Mouse (Mus musculus) cerebellum, adult 11 months (tissue): Measurements from ENCODE around the gene Elmod3.

Experiments
- DNase-seq: peaks from one replicate; pipeline ENCODE4 v3.0.0; 2022

Elmod3 gene

DNA sequence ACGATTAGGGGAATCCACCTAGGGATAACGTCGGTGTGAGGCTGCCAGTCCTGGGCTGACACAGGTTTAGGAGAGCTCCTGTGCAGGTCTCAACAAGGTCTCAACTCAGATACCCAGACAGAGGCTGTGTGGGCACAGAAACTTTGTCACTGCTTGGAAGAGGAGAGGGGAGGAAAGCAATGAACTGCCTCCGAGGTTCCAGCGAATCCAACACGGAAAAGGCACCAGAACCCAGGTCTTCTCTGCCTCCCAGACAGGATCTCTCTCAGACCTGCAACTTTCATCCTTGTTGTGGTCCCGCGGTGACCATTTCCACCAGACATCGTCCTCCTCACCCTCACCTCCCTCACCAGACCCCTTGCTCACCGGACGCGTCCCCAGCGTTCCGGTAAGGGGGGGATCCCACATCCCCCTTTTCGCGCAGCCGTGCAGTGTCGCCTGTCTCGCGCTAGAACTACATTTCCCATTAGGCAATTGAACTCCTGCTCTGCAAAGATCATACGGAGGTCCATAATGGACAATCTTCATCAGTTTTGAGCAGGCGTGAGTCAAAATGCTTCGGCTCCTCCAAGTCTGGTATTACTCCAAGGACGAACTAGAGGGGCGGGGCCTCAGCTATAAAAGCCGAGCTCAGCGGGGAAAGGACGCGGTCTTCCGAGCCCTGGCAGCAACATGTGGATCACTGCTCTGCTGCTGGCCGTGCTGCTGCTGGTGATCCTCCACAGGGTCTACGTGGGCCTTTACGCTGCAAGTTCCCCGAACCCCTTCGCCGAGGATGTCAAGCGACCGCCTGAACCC, at the start of gene Elmod3, which contains the start of gene Retsat:
Gene Elmod3, minus strand, starts transcription at position 458 of the 798 bp plus-strand sequence.
Gene Retsat, plus strand, starts transcription at position 520 of the 798 bp plus-strand sequence.
- peak; percentile 81 for DNase-seq

GRCm38 (mm10) chr6:72647383-72647820, 49.2 kb upstream of the Elmod3 start:
- DNase-seq, result peak; percentile 26

DNA sequence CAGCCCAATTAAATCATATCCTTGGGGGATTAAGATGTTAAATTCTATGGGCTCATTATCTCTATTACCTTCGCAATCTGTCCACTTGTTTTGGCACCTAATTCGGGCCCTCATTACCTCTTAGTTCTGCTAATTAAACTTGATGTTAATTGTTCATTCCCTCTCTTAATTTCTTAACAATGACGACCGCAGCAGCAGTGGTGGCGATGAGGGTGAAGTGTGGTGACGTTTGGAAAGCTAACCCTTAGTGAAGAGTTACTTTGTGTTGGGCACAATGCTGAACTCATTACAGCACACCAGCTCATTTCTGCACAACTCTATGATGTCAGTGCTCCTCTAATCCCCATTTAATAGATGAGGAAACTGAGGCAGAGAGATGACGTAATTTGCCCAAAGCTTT, 47.2 kb upstream of the Elmod3 start:
- no peak for DNase-seq

GRCm38 (mm10) chr6:72644576-72644975, 46.4 kb upstream of the Elmod3 start:
- no peak for DNase-seq

DNA sequence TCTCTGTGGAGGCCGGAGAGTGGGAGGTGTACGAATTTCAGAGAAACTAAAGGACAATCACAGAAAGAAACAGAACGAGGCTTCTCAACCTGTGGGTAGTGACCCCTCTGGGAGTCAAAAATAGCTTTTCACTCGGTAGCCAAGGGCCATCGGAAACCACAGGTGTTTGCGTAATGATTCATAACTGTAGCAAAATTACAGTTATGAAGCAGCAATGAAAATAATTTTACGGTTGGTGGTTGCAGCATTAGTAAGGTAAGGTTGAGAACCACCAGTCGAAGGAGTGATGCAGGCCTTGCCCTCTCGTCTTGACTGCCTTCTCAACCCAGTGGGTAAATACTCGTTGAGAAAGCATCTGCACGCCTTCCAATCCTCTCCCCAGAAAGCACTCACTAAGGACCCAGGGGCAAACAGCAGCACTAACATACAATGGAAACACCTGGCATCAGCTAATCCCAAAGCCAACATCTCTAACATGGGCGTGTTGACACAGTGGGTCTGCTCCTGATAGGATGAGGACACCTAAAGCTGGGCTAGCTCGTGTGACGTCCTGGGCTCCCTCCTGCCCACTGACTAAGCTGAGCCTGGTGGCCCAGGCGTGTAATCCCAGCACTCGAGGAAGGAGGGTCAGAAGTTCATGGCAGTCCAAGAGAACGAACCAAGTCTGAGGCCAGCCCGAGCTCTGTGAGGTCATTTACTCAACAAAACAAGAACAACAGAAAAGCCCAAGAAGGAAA, 43.2 kb upstream of the Elmod3 start:
- no peak for DNase-seq

DNA sequence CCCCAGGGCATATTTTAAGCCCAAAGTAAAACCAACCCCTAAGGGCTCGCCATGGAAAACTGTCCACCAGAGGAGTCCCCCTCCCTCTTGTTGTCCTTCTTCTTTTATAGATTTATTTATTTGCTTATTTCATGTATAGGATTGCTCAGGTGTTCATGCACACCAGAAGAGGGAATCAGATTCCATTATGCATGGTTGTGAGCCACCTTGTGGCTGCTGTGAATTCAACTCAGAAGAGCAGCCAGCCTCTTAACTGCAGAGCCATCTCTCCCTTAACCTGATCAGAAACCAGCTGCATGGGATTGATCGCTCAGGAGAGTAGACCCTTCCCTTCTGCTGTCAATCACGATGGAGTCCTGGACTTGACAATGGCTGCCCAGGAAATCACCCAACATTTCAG, 38.7 kb upstream of the Elmod3 start:
- no peak for DNase-seq

- no peak for DNase-seq
Observed at GRCm38 (mm10) chr6:72635760-72636431, 37.7 kb upstream of the Elmod3 start.

- DNase-seq, result no peak
Observed at GRCm38 (mm10) chr6:72634311-72634710, 36.1 kb upstream of the Elmod3 start.

DNA sequence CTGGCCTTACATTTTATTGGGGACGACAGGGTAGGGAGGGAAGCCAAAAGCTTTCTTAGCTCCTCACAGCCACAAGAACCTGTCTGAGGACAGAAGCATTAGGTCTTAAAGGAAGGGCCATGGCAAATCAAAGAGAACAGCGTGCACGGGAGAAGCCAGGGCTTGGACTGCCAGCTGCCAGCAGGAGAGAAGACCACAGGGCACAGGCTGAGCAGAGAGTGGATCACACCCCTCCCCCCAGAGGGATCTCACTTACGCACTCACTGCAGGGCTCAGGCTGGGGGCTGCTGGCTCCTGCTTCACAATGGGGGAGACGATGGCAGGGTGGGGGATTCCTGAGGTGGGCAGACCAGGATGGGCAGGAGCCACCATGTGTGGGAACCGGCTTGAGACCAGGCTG, 33.5 kb upstream of the Elmod3 start:
- no peak for DNase-seq

DNA sequence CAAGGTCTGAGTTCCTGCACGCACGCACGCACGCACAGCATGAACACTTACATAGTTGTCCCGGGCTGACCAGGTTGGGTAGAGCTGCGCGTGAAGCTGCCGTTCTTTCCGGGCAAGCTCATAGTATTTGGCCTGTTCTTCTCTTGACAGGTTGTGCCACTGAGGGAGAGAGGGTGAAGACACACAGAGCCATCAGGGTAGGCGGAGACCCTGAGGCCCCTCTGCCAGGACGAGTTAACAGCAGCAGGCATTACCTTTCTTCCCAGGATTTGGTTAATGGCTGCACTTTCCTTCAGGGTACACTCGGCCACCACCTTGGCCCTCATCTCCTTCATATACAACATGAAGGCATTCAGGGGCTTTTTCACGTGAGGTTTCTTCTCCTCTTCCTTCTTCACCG, 32.7 kb upstream of the Elmod3 start:
- DNase-seq, result no peak

GRCm38 (mm10) chr6:72630370-72630769, 32.2 kb upstream of the Elmod3 start:
- DNase-seq, result no peak

GRCm38 (mm10) chr6:72627276-72627675, 29.1 kb upstream of the Elmod3 start:
- no peak for DNase-seq

- DNase-seq, result no peak
Observed at GRCm38 (mm10) chr6:72626391-72626790, 28.2 kb upstream of the Elmod3 start.

DNA sequence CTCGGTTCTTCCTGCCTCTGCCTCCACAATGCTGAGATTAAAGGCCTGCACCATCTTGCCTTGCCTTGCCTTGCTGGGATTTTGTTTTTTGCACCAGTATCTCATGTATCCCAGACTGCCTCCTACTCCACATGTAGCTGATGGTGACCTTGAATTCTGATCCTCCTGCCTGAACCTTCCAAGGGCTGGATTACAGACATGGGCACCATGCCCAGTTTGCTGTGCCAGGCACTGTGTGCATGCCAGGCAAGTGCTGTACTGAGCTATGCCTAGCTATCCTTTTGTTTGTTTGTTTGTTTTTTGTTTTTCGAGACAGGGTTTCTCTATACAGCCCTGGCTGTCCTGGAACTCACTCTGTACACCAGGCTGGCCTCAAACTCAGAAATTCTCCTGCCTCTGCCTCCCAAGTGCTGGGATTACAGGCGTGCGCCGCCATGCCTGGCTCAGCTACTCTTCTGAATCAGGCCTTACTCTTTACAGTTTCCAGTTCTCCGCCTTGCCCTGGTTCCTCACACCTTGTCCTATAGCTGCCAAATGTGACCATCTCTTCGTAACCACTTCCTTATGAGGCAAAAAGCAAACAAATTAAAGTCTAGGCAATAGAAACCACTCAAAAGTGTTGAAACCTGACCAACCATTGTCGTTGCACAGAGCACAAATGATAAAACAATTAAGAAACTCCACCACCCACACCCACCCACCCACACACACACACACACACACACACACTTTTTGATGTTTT, 25.6 kb upstream of the Elmod3 start:
- no peak for DNase-seq

DNA sequence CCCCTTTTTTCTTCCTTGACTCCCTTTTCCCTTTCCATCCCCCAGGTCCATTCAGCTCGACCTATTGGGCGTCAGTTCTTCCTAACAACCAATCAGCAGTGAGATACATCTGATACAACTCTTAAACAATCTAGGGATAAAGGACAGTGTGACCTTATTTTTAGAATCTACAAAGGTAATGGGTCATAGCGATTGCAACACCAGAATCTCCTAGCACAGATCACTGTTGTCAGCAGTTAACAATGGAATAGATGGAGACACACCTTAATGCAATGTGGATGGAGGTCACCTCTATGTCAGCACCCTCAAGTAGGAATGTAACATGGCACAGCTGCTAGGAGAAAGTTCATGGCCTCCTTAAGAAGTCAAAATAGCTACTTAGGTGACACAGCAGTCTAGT, 24.7 kb upstream of the Elmod3 start:
- no peak for DNase-seq

- no peak for DNase-seq
Observed at GRCm38 (mm10) chr6:72620920-72621319, 22.7 kb upstream of the Elmod3 start.

DNA sequence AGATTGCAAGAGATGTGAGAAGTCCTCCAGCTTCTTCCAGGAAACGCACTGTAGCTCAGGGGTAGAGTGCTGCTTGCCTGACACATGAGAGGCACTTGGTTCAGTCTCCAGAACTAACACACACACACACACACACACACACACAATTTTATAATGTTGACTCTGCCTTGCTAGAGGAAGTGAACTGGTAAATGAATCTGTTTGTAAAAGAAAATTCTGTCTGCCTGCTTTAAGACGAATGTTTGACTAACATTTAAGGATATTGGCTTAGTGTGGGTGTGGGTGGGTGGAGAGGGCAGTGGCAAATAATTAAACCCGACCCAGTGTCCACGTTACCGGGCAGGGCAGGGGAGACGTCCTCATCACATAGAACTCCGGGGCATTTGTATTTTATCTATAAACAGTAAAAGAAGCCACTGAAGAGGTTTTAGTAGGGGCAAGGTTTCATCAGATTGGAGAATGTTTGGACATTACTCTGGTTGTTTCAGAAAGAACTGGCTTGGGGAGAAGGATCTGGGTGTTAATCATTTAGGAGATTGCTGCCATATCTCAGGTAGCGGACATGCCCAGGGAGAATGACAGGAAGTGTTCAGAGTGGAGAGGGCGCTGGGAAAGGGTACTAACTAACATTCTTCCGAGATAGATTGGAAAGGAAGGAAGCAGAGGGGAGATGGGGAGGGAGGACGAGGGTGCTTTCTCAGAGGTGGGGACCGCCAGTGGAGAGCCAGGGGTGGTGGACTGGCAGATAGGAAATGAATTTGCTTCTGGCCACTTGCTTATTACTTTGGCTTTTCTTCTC, 21.7 kb upstream of the Elmod3 start:
- no peak for DNase-seq

GRCm38 (mm10) chr6:72616643-72617288, 18.6 kb upstream of the Elmod3 start, which contains the start of gene Tgoln1:
Gene Tgoln1, minus strand, starts transcription at chr6:72617000.
- peak; percentile 92 for DNase-seq

DNA sequence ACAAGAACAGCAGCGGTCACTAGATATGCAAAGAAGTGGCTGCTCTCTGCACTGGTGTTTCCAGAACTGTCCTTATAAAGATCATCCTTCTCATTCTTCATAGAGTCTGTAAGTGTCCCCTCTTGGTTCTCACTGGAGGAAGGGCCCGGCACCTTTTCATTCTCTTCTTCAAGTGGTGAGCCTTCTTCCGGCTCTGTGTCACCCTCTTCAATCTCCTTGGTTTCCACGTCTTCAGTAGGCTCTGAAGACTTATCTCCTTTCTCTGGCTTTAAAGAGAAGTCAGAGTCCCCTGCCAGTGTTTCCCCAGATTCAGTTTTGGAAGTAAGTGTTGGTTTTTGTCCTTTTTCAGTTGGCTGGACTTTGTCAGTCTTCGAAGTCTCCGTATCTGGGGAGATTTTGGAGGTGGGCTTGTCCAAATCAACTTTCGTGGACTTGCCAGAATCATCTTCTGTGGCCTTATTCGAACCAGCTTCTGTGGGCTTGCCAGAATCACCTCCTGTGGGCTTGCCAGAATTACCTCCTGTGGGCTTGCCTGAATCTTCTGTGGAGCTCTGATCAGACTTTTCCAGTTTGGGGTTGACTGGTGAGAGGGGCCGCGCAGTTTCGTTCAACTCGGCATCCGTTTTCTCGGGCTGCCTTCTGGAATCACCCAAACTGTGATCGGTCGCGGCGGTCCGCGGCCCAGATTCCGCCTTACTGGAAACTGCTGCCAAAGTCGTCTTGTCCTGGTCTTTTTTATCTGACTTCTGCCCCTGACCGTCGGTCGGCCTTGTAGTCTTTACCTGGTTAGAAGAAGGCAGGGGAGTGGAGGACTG, 17.6 kb upstream of the Elmod3 start:
- DNase-seq, result peak; percentile 29

DNA sequence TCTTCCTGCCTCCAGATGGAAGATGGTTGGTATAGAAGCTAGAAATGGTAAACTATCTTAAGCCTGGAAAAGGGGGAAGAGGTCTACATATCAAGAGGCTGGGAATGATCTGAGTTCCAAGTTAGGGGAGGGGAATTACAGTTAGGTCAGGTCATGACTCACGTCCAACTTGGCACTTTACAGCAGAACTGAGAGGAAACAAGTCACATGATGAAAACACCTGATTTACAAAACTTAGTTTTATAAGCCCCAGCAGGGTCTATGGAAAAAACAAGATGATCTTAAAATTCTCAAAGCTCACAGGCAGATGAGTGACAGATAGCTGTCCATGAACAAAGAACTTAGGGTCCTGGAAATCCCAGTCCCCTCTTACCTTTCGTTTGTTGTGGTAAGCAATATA, 16.9 kb upstream of the Elmod3 start:
- no peak for DNase-seq
